Mouse (Mus musculus) embryonic facial prominence, embryonic 10.5 days (tissue): ENCODE results near the gene Tnrc6b. TPM values are rescaled to one million over a fixed set of nuclear protein-coding genes. Genes with fewer than 3 reads are reported as not detected.
A peak's percentile ranks its signal among the peaks of the same experiment; 100 is the strongest.

ENCODE experiments used
- DNase-seq: peaks from one replicate; pipeline ENCODE4 v3.0.0-alpha.2; 2017; ENCODE audit warnings: low spot score
- H3K27ac ChIP-seq: fragments of 300-500 bp; sonication (generic); replicated peaks from 2 replicates; pipeline ENCODE4 v1.5.1; 2016; ENCODE audit warnings: mild to moderate bottlenecking
- H3K27me3 ChIP-seq: fragments of 300-500 bp; sonication (generic); replicated peaks from 2 replicates; pipeline ENCODE4 v1.6.1; 2016; ENCODE audit warnings: low read depth, mild to moderate bottlenecking; ENCODE audit not compliant: poor library complexity, severe bottlenecking
- H3K36me3 ChIP-seq: fragments of 300-500 bp; sonication (generic); replicated peaks from 2 replicates; pipeline ENCODE4 v1.6.1; 2016; ENCODE audit warnings: mild to moderate bottlenecking, moderate library complexity
- H3K4me1 ChIP-seq: fragments of 300-500 bp; sonication (generic); 2 replicates; pipeline ENCODE4 v1.6.1; 2016
- H3K4me3 ChIP-seq: fragments of 300-500 bp; sonication (generic); 2 replicates; pipeline ENCODE4 v1.5.1; 2016; ENCODE audit warnings: mild to moderate bottlenecking, moderate library complexity
- H3K9me3 ChIP-seq: fragments of 300-500 bp; sonication (generic); 2 replicates; pipeline ENCODE4 v1.6.1; 2016; ENCODE audit warnings: mild to moderate bottlenecking
- WGBS: fragments of 180-500 bp; shearing (Covaris S2); methylation state at CpG from one replicate; pipeline ENCODE4 v1.1.7; 2016; 5-methylcytosine and 5-hydroxymethylcytosine counted together
- polyA plus RNA-seq: library from polyadenylated mRNA; unstranded; fragments of >200 nt; fragmentation: Nextera tagmentation; extraction: Ambion mirVana; gene quantifications from 2 replicates; pipeline ENCODE4 v1.2.1, GENCODE M21; 2016

The Tnrc6b gene
- polyA plus RNA-seq, 1 experiment from 2014 or later, result 46.9 TPM

GRCm38 (mm10) chr15:80800765-80801164, 89.7 kb downstream of the Tnrc6b start:
- Histone ChIP-seq H3K4me1 (peaks cover 48% of the 10 kb centered on the region), H3K27me3 (no peaks in the 10 kb centered on the region), H3K36me3 (no peaks in the 10 kb centered on the region), H3K27ac (peak overlapping the region; percentile 32; the same call in 1 of the 2 replicates), H3K9me3 (no peaks in the 10 kb centered on the region), H3K4me3 (peak overlapping the region; percentile 73)
- 27% methylated on average over 4 of the region's 4 CpGs for WGBS
- DNase-seq, result no peak

GRCm38 (mm10) chr15:80801597-80801996, 90.5 kb downstream of the Tnrc6b start:
- Histone ChIP-seq H3K27ac (no peak overlapping the region), H3K9me3 (no peaks in the 10 kb centered on the region), H3K4me3 (peak overlapping the region; percentile 73; the same call in 1 of the 2 replicates), H3K36me3 (no peaks in the 10 kb centered on the region), H3K27me3 (no peaks in the 10 kb centered on the region), H3K4me1 (peaks cover 44% of the 10 kb centered on the region)
- 53% methylated on average over 1 of the region's 1 CpGs for WGBS
- DNase-seq, result no peak

- no peak overlapping the region for H3K27ac ChIP-seq
- no peaks in the 10 kb centered on the region for H3K9me3 ChIP-seq
- peaks cover 25% of the 10 kb centered on the region for H3K36me3 ChIP-seq
- H3K27me3 ChIP-seq, result no peaks in the 10 kb centered on the region
- no peak overlapping the region for H3K4me3 ChIP-seq
- WGBS, result 77% methylated on average over 5 of the region's 5 CpGs
- DNase-seq, result no peak
- H3K4me1 ChIP-seq, result peaks cover 14% of the 10 kb centered on the region
These were observed 96.0 kb downstream of the Tnrc6b start for GRCm38 (mm10) chr15:80807162-80807561.

- H3K27me3 ChIP-seq, result no peaks in the 10 kb centered on the region
- no peaks in the 10 kb centered on the region for H3K9me3 ChIP-seq
- peaks cover 20% of the 10 kb centered on the region for H3K4me1 ChIP-seq
- peaks cover 25% of the 10 kb centered on the region for H3K36me3 ChIP-seq
- no peak for DNase-seq
- H3K4me3 ChIP-seq, result no peak overlapping the region
- H3K27ac ChIP-seq, result no peak overlapping the region
- 93% methylated on average over 3 of the region's 3 CpGs for WGBS
These were observed 99.1 kb downstream of the Tnrc6b start for GRCm38 (mm10) chr15:80810226-80810625.

GRCm38 (mm10) chr15:80812840-80813239, 101.7 kb downstream of the Tnrc6b start:
- WGBS, result 96% methylated on average over 4 of the region's 4 CpGs
- DNase-seq, result no peak
- Histone ChIP-seq H3K9me3 (no peaks in the 10 kb centered on the region), H3K4me3 (no peak overlapping the region), H3K27ac (no peak overlapping the region), H3K4me1 (peaks cover 30% of the 10 kb centered on the region), H3K36me3 (peaks cover 25% of the 10 kb centered on the region), H3K27me3 (no peaks in the 10 kb centered on the region)

- 68% methylated on average over 7 of the region's 7 CpGs for WGBS
- DNase-seq, result no peak
- peaks cover 30% of the 10 kb centered on the region for H3K4me1 ChIP-seq
- H3K27me3 ChIP-seq, result no peaks in the 10 kb centered on the region
- no peak overlapping the region for H3K4me3 ChIP-seq
- H3K27ac ChIP-seq, result 0 out of 2 replicates have a peak overlapping the region, but pooled peaks have one; percentile 40
- no peaks in the 10 kb centered on the region for H3K9me3 ChIP-seq
- peaks cover 20% of the 10 kb centered on the region for H3K36me3 ChIP-seq
These were observed 103.7 kb downstream of the Tnrc6b start for GRCm38 (mm10) chr15:80814792-80815191.

- no peaks in the 10 kb centered on the region for H3K27me3 ChIP-seq
- no peaks in the 10 kb centered on the region for H3K9me3 ChIP-seq
- DNase-seq, result no peak
- no peak overlapping the region for H3K4me3 ChIP-seq
- H3K27ac ChIP-seq, result no peak overlapping the region
- 20% methylated on average over 1 of the region's 1 CpGs for WGBS
- H3K36me3 ChIP-seq, result peaks cover 11% of the 10 kb centered on the region
- H3K4me1 ChIP-seq, result peaks cover 9% of the 10 kb centered on the region
These were observed 111.2 kb downstream of the Tnrc6b start for GRCm38 (mm10) chr15:80822276-80822675.

GRCm38 (mm10) chr15:80831170-80831569, 120.1 kb downstream of the Tnrc6b start:
- Histone ChIP-seq H3K27ac (no peak overlapping the region), H3K27me3 (no peaks in the 10 kb centered on the region), H3K4me1 (no peaks in the 10 kb centered on the region), H3K9me3 (no peaks in the 10 kb centered on the region), H3K36me3 (no peaks in the 10 kb centered on the region; the same call in 1 of the 2 replicates), H3K4me3 (no peak overlapping the region)
- no peak for DNase-seq
- WGBS, result 82% methylated on average over 3 of the region's 3 CpGs

GRCm38 (mm10) chr15:80832808-80833207, 121.7 kb downstream of the Tnrc6b start:
- WGBS, result 85% methylated on average over 3 of the region's 3 CpGs
- H3K9me3 ChIP-seq, result no peaks in the 10 kb centered on the region
- peaks cover 3% of the 10 kb centered on the region; the same call in 1 of the 2 replicates for H3K4me1 ChIP-seq
- no peak for DNase-seq
- no peak overlapping the region for H3K4me3 ChIP-seq
- H3K27ac ChIP-seq, result no peak overlapping the region
- H3K36me3 ChIP-seq, result no peaks in the 10 kb centered on the region; the same call in 1 of the 2 replicates
- H3K27me3 ChIP-seq, result no peaks in the 10 kb centered on the region

GRCm38 (mm10) chr15:80836246-80836645, 125.1 kb downstream of the Tnrc6b start:
- Histone ChIP-seq H3K27me3 (no peaks in the 10 kb centered on the region), H3K36me3 (no peaks in the 10 kb centered on the region; the same call in 1 of the 2 replicates), H3K4me3 (no peak overlapping the region), H3K4me1 (peaks cover 13% of the 10 kb centered on the region), H3K27ac (no peak overlapping the region), H3K9me3 (no peaks in the 10 kb centered on the region)
- DNase-seq, result no peak
- WGBS, result 72% methylated on average over 3 of the region's 3 CpGs

GRCm38 (mm10) chr15:80838836-80839235, 127.7 kb downstream of the Tnrc6b start:
- WGBS, result 56% methylated on average over 4 of the region's 4 CpGs
- H3K4me1 ChIP-seq, result peaks cover 13% of the 10 kb centered on the region
- no peaks in the 10 kb centered on the region for H3K27me3 ChIP-seq
- no peak overlapping the region for H3K4me3 ChIP-seq
- no peaks in the 10 kb centered on the region for H3K36me3 ChIP-seq
- H3K27ac ChIP-seq, result no peak overlapping the region
- no peaks in the 10 kb centered on the region for H3K9me3 ChIP-seq
- no peak for DNase-seq

GRCm38 (mm10) chr15:80839653-80840420, 128.7 kb downstream of the Tnrc6b start:
- no peak for DNase-seq
- no peaks in the 10 kb centered on the region for H3K27me3 ChIP-seq
- peaks cover 13% of the 10 kb centered on the region for H3K4me1 ChIP-seq
- H3K9me3 ChIP-seq, result no peaks in the 10 kb centered on the region
- 73% methylated on average over 9 of the region's 9 CpGs for WGBS
- H3K27ac ChIP-seq, result no peak overlapping the region
- no peaks in the 10 kb centered on the region for H3K36me3 ChIP-seq
- H3K4me3 ChIP-seq, result no peak overlapping the region

- no peak overlapping the region for H3K4me3 ChIP-seq
- no peaks in the 10 kb centered on the region for H3K27me3 ChIP-seq
- H3K9me3 ChIP-seq, result no peaks in the 10 kb centered on the region
- no peak for DNase-seq
- H3K36me3 ChIP-seq, result peaks cover 16% of the 10 kb centered on the region
- 83% methylated on average over 1 of the region's 1 CpGs for WGBS
- peaks cover 7% of the 10 kb centered on the region; the same call in 1 of the 2 replicates for H3K4me1 ChIP-seq
- no peak overlapping the region for H3K27ac ChIP-seq
These were observed 133.1 kb downstream of the Tnrc6b start for GRCm38 (mm10) chr15:80844262-80844661.
